Mouse (Mus musculus) midbrain, embryonic 14.5 days (tissue): ENCODE data around the gene Fau. TPM values are rescaled to one million over a fixed set of nuclear protein-coding genes. Genes with fewer than 3 reads are reported as not detected.

Source experiments
- ATAC-seq: fragments of 200-750 bp; cut with Nextera tagmentation; 2 replicates; pipeline ENCODE4 v1.8.0; 2017; ENCODE audit warnings: moderate number of reproducible peaks, moderate library complexity; ENCODE audit not compliant: low FRiP score, low TSS enrichment
- DNase-seq: peaks from one replicate; pipeline ENCODE4 v3.0.0-alpha.2; 2015
- H3K27ac ChIP-seq: fragments of 300-500 bp; sonication (generic); replicated peaks from 2 replicates; pipeline ENCODE4 v1.5.1; 2014; ENCODE audit warnings: mild to moderate bottlenecking, low read depth, low read length, moderate library complexity
- H3K27me3 ChIP-seq: fragments of 300-500 bp; sonication (generic); 2 replicates; pipeline ENCODE4 v1.6.1; 2014; ENCODE audit warnings: low read length, control low read depth, mixed read lengths; ENCODE audit not compliant: control insufficient read depth, insufficient read depth
- H3K36me3 ChIP-seq: fragments of 300-500 bp; sonication (generic); 2 replicates; pipeline ENCODE4 v1.6.1; 2014; ENCODE audit warnings: low read length, control low read depth; ENCODE audit not compliant: control insufficient read depth, insufficient read depth
- H3K4me1 ChIP-seq: fragments of 300-500 bp; sonication (generic); 2 replicates; pipeline ENCODE4 v1.6.1; 2014; ENCODE audit warnings: mild to moderate bottlenecking, antibody characterized with exemption, low read length, control low read depth; ENCODE audit not compliant: control insufficient read depth, insufficient read depth
- H3K4me2 ChIP-seq: fragments of 300-500 bp; sonication (generic); 2 replicates; pipeline ENCODE4 v1.6.1; 2014; ENCODE audit warnings: mild to moderate bottlenecking, low read length, moderate library complexity
- H3K4me3 ChIP-seq: fragments of 300-500 bp; sonication (generic); replicated peaks from 2 replicates; pipeline ENCODE4 v1.5.1; 2014; ENCODE audit warnings: low read depth, low read length
- H3K9ac ChIP-seq: fragments of 300-500 bp; sonication (generic); replicated peaks from 2 replicates; pipeline ENCODE4 v1.6.1; 2014; ENCODE audit warnings: mild to moderate bottlenecking, low read length, moderate library complexity
- H3K9me3 ChIP-seq: fragments of 300-500 bp; sonication (generic); 2 replicates; pipeline ENCODE4 v1.6.1; 2016; ENCODE audit warnings: low read length, control low read depth, mixed read lengths; ENCODE audit not compliant: control insufficient read depth
- WGBS: fragments of 180-500 bp; shearing (Covaris S2); extraction: QIAGEN DNeasy Blood & Tissue Kit; methylation state at CpG from one replicate; pipeline ENCODE4 v1.1.7; 2014; 5-methylcytosine and 5-hydroxymethylcytosine counted together
- polyA plus RNA-seq: library from polyadenylated mRNA; unstranded; fragments of >200 nt; fragmentation: Nextera tagmentation; extraction: Ambion mirVana; gene quantifications from 2 replicates; pipeline ENCODE4 v1.2.1, GENCODE M21; 2014

Gene Fau
- polyA plus RNA-seq, 1 experiment from 2014 or later: 602 TPM

GRCm38 (mm10) chr19:6066571-6066970, 8.9 kb downstream of the Fau start:
- peak overlapping the region; percentile 90 for H3K27ac ChIP-seq
- H3K4me3 ChIP-seq: peak overlapping the region; percentile 58
- peak overlapping the region; percentile 94 for H3K4me2 ChIP-seq
- ATAC-seq (no peak), DNase-seq (peak; percentile 31)
- H3K9me3 ChIP-seq: no peaks in the 10 kb centered on the region
- H3K9ac ChIP-seq: peak overlapping the region; percentile 70
- H3K36me3 ChIP-seq: peaks cover 30% of the 10 kb centered on the region
- WGBS: 34% methylated on average over 5 of the region's 5 CpGs
- H3K27me3 ChIP-seq: no peaks in the 10 kb centered on the region
- H3K4me1 ChIP-seq: peaks cover 30% of the 10 kb centered on the region

- peak overlapping the region; percentile 58 for H3K4me3 ChIP-seq
- no peaks in the 10 kb centered on the region for H3K27me3 ChIP-seq
- no peaks in the 10 kb centered on the region for H3K9me3 ChIP-seq
- peak overlapping the region; percentile 94 for H3K4me2 ChIP-seq
- peak overlapping the region; percentile 70 for H3K9ac ChIP-seq
- ATAC-seq (peak; percentile 67), DNase-seq (peak; percentile 93)
- H3K36me3 ChIP-seq: peaks cover 31% of the 10 kb centered on the region
- peaks cover 26% of the 10 kb centered on the region for H3K4me1 ChIP-seq
- WGBS: under 1% methylated on average over 30 of the region's 30 CpGs
- H3K27ac ChIP-seq: peak overlapping the region; percentile 90
Measured at GRCm38 (mm10) chr19:6067011-6067723, 9.5 kb downstream of the Fau start.

GRCm38 (mm10) chr19:6067724-6068415, 10.2 kb downstream of the Fau start, which contains the start of gene Tm7sf2:
Gene Tm7sf2 (minus strand): TSS chr19:6068373.
- H3K9ac ChIP-seq: peak within 1 kb of the TSS; percentile 70

GRCm38 (mm10) chr19:6068951-6069350, 11.3 kb downstream of the Fau start:
- peaks cover 14% of the 10 kb centered on the region for H3K4me1 ChIP-seq
- WGBS: 79% methylated on average over 4 of the region's 4 CpGs
- H3K27ac ChIP-seq: no peak overlapping the region

More at GRCm38 (mm10) chr19:6067724-6068415, 10.2 kb downstream of the Fau start, which contains the start of gene Tm7sf2:
- Histone ChIP-seq H3K4me2 (peak within 1 kb of the TSS; percentile 94), H3K36me3 (peaks cover 33% of the 10 kb centered on the region), H3K4me3 (peak within 1 kb of the TSS; percentile 58), H3K27ac (peak within 1 kb of the TSS; percentile 90), H3K27me3 (no peaks in the 10 kb centered on the region), H3K9me3 (no peaks in the 10 kb centered on the region), H3K4me1 (peaks cover 19% of the 10 kb centered on the region)
- peak; percentile 94 for DNase-seq
- WGBS: 8% methylated on average over 33 of the region's 33 CpGs
- peak; percentile 91 for ATAC-seq

GRCm38 (mm10) chr19:6069851-6070250, 12.2 kb downstream of the Fau start:
- no peak for ATAC-seq
- H3K36me3 ChIP-seq: peaks cover 43% of the 10 kb centered on the region
- peaks cover 14% of the 10 kb centered on the region for H3K4me1 ChIP-seq
- no peak for DNase-seq
- no peaks in the 10 kb centered on the region for H3K9me3 ChIP-seq
- H3K4me2 ChIP-seq: no peak overlapping the region
- H3K9ac ChIP-seq: no peak overlapping the region
- no peaks in the 10 kb centered on the region for H3K27me3 ChIP-seq
- H3K27ac ChIP-seq: no peak overlapping the region
- H3K4me3 ChIP-seq: no peak overlapping the region
- WGBS: 93% methylated on average over 10 of the region's 10 CpGs

More at GRCm38 (mm10) chr19:6068951-6069350, 11.3 kb downstream of the Fau start:
- H3K9ac ChIP-seq: no peak overlapping the region
- no peak overlapping the region for H3K4me2 ChIP-seq
- no peaks in the 10 kb centered on the region for H3K9me3 ChIP-seq
- no peak for ATAC-seq
- no peak for DNase-seq
- no peaks in the 10 kb centered on the region for H3K27me3 ChIP-seq
- peaks cover 41% of the 10 kb centered on the region for H3K36me3 ChIP-seq
- H3K4me3 ChIP-seq: no peak overlapping the region

- Histone ChIP-seq H3K9me3 (no peaks in the 10 kb centered on the region), H3K9ac (no peak overlapping the region), H3K27ac (no peak overlapping the region), H3K4me2 (no peak overlapping the region), H3K27me3 (no peaks in the 10 kb centered on the region), H3K36me3 (peaks cover 46% of the 10 kb centered on the region), H3K4me3 (no peak overlapping the region), H3K4me1 (peaks cover 14% of the 10 kb centered on the region)
- DNase-seq: no peak
- WGBS: 93% methylated on average over 31 of the region's 31 CpGs
- no peak for ATAC-seq
Measured at GRCm38 (mm10) chr19:6070571-6071250, 13.1 kb downstream of the Fau start.

- 94% methylated on average over 19 of the region's 19 CpGs for WGBS
- H3K36me3 ChIP-seq: peaks cover 46% of the 10 kb centered on the region
- ATAC-seq (no peak), DNase-seq (no peak)
- no peak overlapping the region for H3K27ac ChIP-seq
- H3K4me3 ChIP-seq: no peak overlapping the region
- H3K27me3 ChIP-seq: no peaks in the 10 kb centered on the region
- H3K9ac ChIP-seq: no peak overlapping the region
- peaks cover 15% of the 10 kb centered on the region for H3K4me1 ChIP-seq
- no peaks in the 10 kb centered on the region for H3K9me3 ChIP-seq
- H3K4me2 ChIP-seq: no peak overlapping the region
Measured at GRCm38 (mm10) chr19:6071261-6071660, 13.6 kb downstream of the Fau start.

- Histone ChIP-seq H3K36me3 (peaks cover 43% of the 10 kb centered on the region), H3K4me2 (no peak overlapping the region), H3K4me1 (peaks cover 8% of the 10 kb centered on the region), H3K9ac (no peak overlapping the region), H3K27ac (no peak overlapping the region), H3K27me3 (no peaks in the 10 kb centered on the region), H3K4me3 (no peak overlapping the region), H3K9me3 (no peaks in the 10 kb centered on the region)
- ATAC-seq: no peak
- DNase-seq: no peak
- 96% methylated on average over 5 of the region's 5 CpGs for WGBS
Measured at GRCm38 (mm10) chr19:6073889-6074288, 16.2 kb downstream of the Fau start.
